Mouse (Mus musculus): ENCODE results near the gene Prlr. TPM values are rescaled to one million over a fixed set of nuclear protein-coding genes. Genes with fewer than 3 reads are reported as not detected.

Prlr gene
- polyA plus RNA-seq, 1 experiment from 2014 or later, result 0.04 TPM

- H3K27me3 ChIP-seq (ENCODE audit: insufficient read depth, low read length), result no peaks in the 10 kb centered on the region
- no peak within 1 kb of the TSS for H3K27ac ChIP-seq (ENCODE audit: low read depth)
- no peak within 1 kb of the TSS for H3K9ac ChIP-seq
- DNase-seq (no peak), ATAC-seq (ENCODE audit: insufficient read depth) (no peak)
- no peak within 1 kb of the TSS for H3K4me2 ChIP-seq
- H3K4me3 ChIP-seq (ENCODE audit: low read depth, low read length), result no peak within 1 kb of the TSS
- no peak for TF ChIP-seq CTCF (IDR thresholded peaks at IDR 0.05; ENCODE audit: low read depth)
- H3K36me3 ChIP-seq (ENCODE audit: insufficient read depth), result no peaks in the 10 kb centered on the region
- no peaks in the 10 kb centered on the region for H3K9me3 ChIP-seq (ENCODE audit: low read depth, low read length)
- 82% methylated on average over 2 of the region's 2 CpGs for WGBS
- no peaks in the 10 kb centered on the region for H3K4me1 ChIP-seq (ENCODE audit: insufficient read depth)
Observed at GRCm38 (mm10) chr15:10325080-10325479, 148.0 kb downstream of the Prlr start, which contains the start of gene Gm21973. Gene Gm21973 (plus strand): TSS chr15:10325380.

- no peaks in the 10 kb centered on the region for H3K4me1 ChIP-seq (ENCODE audit: insufficient read depth)
- no peak overlapping the region for H3K9ac ChIP-seq
- H3K9me3 ChIP-seq (ENCODE audit: low read depth, low read length), result no peaks in the 10 kb centered on the region
- TF ChIP-seq CTCF (IDR thresholded peaks at IDR 0.05; ENCODE audit: low read depth), result no peak
- H3K27me3 ChIP-seq (ENCODE audit: insufficient read depth, low read length), result no peaks in the 10 kb centered on the region
- H3K27ac ChIP-seq (ENCODE audit: low read depth), result no peak overlapping the region
- H3K4me2 ChIP-seq, result no peak overlapping the region
- 74% methylated on average over 3 of the region's 3 CpGs for WGBS
- no peak overlapping the region for H3K4me3 ChIP-seq (ENCODE audit: low read depth, low read length)
- no peak for DNase-seq
- no peaks in the 10 kb centered on the region for H3K36me3 ChIP-seq (ENCODE audit: insufficient read depth)
- ATAC-seq (ENCODE audit: insufficient read depth), result no peak
Observed at GRCm38 (mm10) chr15:10330626-10331025, 153.6 kb downstream of the Prlr start.

- 91% methylated on average over 1 of the region's 1 CpGs for WGBS
Observed at GRCm38 (mm10) chr15:10332566-10332965, 155.5 kb downstream of the Prlr start.

GRCm38 (mm10) chr15:10338606-10339005 is 161.6 kb downstream of the Prlr start:
- no peak for ATAC-seq (ENCODE audit: insufficient read depth)
- Histone ChIP-seq H3K36me3 (ENCODE audit: insufficient read depth) (no peaks in the 10 kb centered on the region), H3K4me3 (ENCODE audit: low read depth, low read length) (no peak overlapping the region), H3K9ac (no peak overlapping the region), H3K4me2 (no peak overlapping the region), H3K27ac (ENCODE audit: low read depth) (no peak overlapping the region), H3K4me1 (ENCODE audit: insufficient read depth) (no peaks in the 10 kb centered on the region), H3K9me3 (ENCODE audit: low read depth, low read length) (no peaks in the 10 kb centered on the region), H3K27me3 (ENCODE audit: insufficient read depth, low read length) (no peaks in the 10 kb centered on the region)
- DNase-seq, result no peak
- 64% methylated on average over 3 of the region's 3 CpGs for WGBS
- no peak for TF ChIP-seq CTCF (IDR thresholded peaks at IDR 0.05; ENCODE audit: low read depth)

More at GRCm38 (mm10) chr15:10332566-10332965, 155.5 kb downstream of the Prlr start:
- no peak for TF ChIP-seq CTCF (IDR thresholded peaks at IDR 0.05; ENCODE audit: low read depth)
- H3K27ac ChIP-seq (ENCODE audit: low read depth), result no peak overlapping the region
- no peaks in the 10 kb centered on the region for H3K9me3 ChIP-seq (ENCODE audit: low read depth, low read length)
- no peak overlapping the region for H3K4me2 ChIP-seq
- H3K4me3 ChIP-seq (ENCODE audit: low read depth, low read length), result no peak overlapping the region
- ATAC-seq (ENCODE audit: insufficient read depth) (no peak), DNase-seq (no peak)
- no peak overlapping the region for H3K9ac ChIP-seq
- no peaks in the 10 kb centered on the region for H3K4me1 ChIP-seq (ENCODE audit: insufficient read depth)
- no peaks in the 10 kb centered on the region for H3K27me3 ChIP-seq (ENCODE audit: insufficient read depth, low read length)
- H3K36me3 ChIP-seq (ENCODE audit: insufficient read depth), result no peaks in the 10 kb centered on the region

- Histone ChIP-seq H3K4me3 (ENCODE audit: low read depth, low read length) (no peak overlapping the region), H3K36me3 (ENCODE audit: insufficient read depth) (no peaks in the 10 kb centered on the region), H3K4me1 (ENCODE audit: insufficient read depth) (no peaks in the 10 kb centered on the region), H3K4me2 (no peak overlapping the region), H3K27ac (ENCODE audit: low read depth) (no peak overlapping the region), H3K9me3 (ENCODE audit: low read depth, low read length) (no peaks in the 10 kb centered on the region), H3K27me3 (ENCODE audit: insufficient read depth, low read length) (no peaks in the 10 kb centered on the region), H3K9ac (no peak overlapping the region)
- ATAC-seq (ENCODE audit: insufficient read depth), result no peak
- 78% methylated on average over 6 of the region's 6 CpGs for WGBS
- no peak for TF ChIP-seq CTCF (IDR thresholded peaks at IDR 0.05; ENCODE audit: low read depth)
- no peak for DNase-seq
Observed at GRCm38 (mm10) chr15:10347044-10347443, 170.0 kb downstream of the Prlr start.

- no peak within 1 kb of the TSS for H3K27ac ChIP-seq (ENCODE audit: low read depth)
- WGBS, result 72% methylated on average over 9 of the region's 9 CpGs
- H3K4me2 ChIP-seq, result no peak within 1 kb of the TSS
- DNase-seq, result no peak
- no peak for ATAC-seq (ENCODE audit: insufficient read depth)
- TF ChIP-seq CTCF (IDR thresholded peaks at IDR 0.05; ENCODE audit: low read depth), result no peak
- H3K36me3 ChIP-seq (ENCODE audit: insufficient read depth), result no peaks in the 10 kb centered on the region
- H3K4me1 ChIP-seq (ENCODE audit: insufficient read depth), result no peaks in the 10 kb centered on the region
- H3K27me3 ChIP-seq (ENCODE audit: insufficient read depth, low read length), result no peaks in the 10 kb centered on the region
- H3K9me3 ChIP-seq (ENCODE audit: low read depth, low read length), result no peaks in the 10 kb centered on the region
- no peak within 1 kb of the TSS for H3K9ac ChIP-seq
- no peak within 1 kb of the TSS for H3K4me3 ChIP-seq (ENCODE audit: low read depth, low read length)
Observed at GRCm38 (mm10) chr15:10358039-10358948, 181.3 kb downstream of the Prlr start, which contains the start of gene Agxt2. Gene Agxt2 (plus strand): TSS chr15:10358532.

GRCm38 (mm10) chr15:10366331-10366730 is 189.3 kb downstream of the Prlr start:
- Histone ChIP-seq H3K4me3 (ENCODE audit: low read depth, low read length) (no peak overlapping the region), H3K27me3 (ENCODE audit: insufficient read depth, low read length) (no peaks in the 10 kb centered on the region), H3K4me1 (ENCODE audit: insufficient read depth) (no peaks in the 10 kb centered on the region), H3K4me2 (no peak overlapping the region), H3K9ac (no peak overlapping the region), H3K36me3 (ENCODE audit: insufficient read depth) (no peaks in the 10 kb centered on the region), H3K9me3 (ENCODE audit: low read depth, low read length) (no peaks in the 10 kb centered on the region), H3K27ac (ENCODE audit: low read depth) (no peak overlapping the region)
- ATAC-seq (ENCODE audit: insufficient read depth) (no peak), DNase-seq (no peak)
- TF ChIP-seq CTCF (IDR thresholded peaks at IDR 0.05; ENCODE audit: low read depth), result no peak
- WGBS, result 84% methylated on average over 2 of the region's 2 CpGs

Data from lung, embryonic 14.5 days (tissue).